Mouse (Mus musculus) ES-E14 (cell line): ENCODE measurements at regions not wholly inside any gene's neighbourhood (a gene's known extent, or its start where the extent isn't known, plus 50 kb on each side); places are given as distances from the start of the nearest gene placed in this dataset.

ENCODE experiments used
- DNase-seq: peaks from one replicate; pipeline ENCODE4 v3.0.0-alpha.2; 2013; ENCODE audit warnings: low read depth, low spot score
- H3K27ac ChIP-seq: 2 replicates; pipeline ENCODE4 v1.5.1; 2012; ENCODE audit warnings: low read depth, mild to moderate bottlenecking, low read length, moderate library complexity, mixed read lengths; ENCODE audit not compliant: poor library complexity, insufficient read depth, severe bottlenecking
- H3K36me3 ChIP-seq: 2 replicates; pipeline ENCODE4 v1.6.1; 2012; ENCODE audit warnings: mild to moderate bottlenecking, low read length, moderate library complexity, mixed read lengths; ENCODE audit not compliant: control insufficient read depth, poor library complexity, insufficient read depth, severe bottlenecking
- H3K4me1 ChIP-seq, 2 experiments: fragments of 150-350 bp in 1 of 2; sonication (generic) in 1 of 2; 2 replicates each; pipeline ENCODE4 v1.6.1; 2012; ENCODE audit warnings: low read length in 2 of 2, mild to moderate bottlenecking in 1 of 2, mixed read lengths in 1 of 2; ENCODE audit not compliant: control insufficient read depth in 2 of 2, insufficient read depth in 2 of 2, poor library complexity in 1 of 2
- H3K4me3 ChIP-seq, 2 experiments: fragments of 150-350 bp in 1 of 2; sonication (generic) in 1 of 2; 2 replicates each; pipeline ENCODE4 v1.5.1; 2012; ENCODE audit warnings: low read length in 2 of 2, low read depth in 1 of 2, mild to moderate bottlenecking in 1 of 2, mixed read lengths in 1 of 2; ENCODE audit not compliant: insufficient read depth in 1 of 2, poor library complexity in 1 of 2, severe bottlenecking in 1 of 2
- H3K9ac ChIP-seq: 2 replicates; pipeline ENCODE4 v1.6.1; 2012; ENCODE audit warnings: low read depth, mild to moderate bottlenecking, low read length, mixed read lengths; ENCODE audit not compliant: poor library complexity, insufficient read depth, severe bottlenecking
- H3K9me3 ChIP-seq: fragments of 150-350 bp; sonication (generic); 2 replicates; pipeline ENCODE4 v1.6.1; 2012; ENCODE audit warnings: low read depth, mild to moderate bottlenecking, low read length; ENCODE audit not compliant: control insufficient read depth, insufficient read depth
- CHD2 ChIP-seq: IDR thresholded peaks from 2 replicates; pipeline ENCODE4 v1.6.1; 2014; ENCODE audit warnings: mild to moderate bottlenecking, low read depth, low read length, inconsistent platforms
- HCFC1 ChIP-seq: IDR thresholded peaks from 2 replicates; pipeline ENCODE4 v1.6.1; 2012; ENCODE audit warnings: low read length, inconsistent platforms, borderline replicate concordance; ENCODE audit not compliant: insufficient read depth
- MAFK ChIP-seq: IDR thresholded peaks from 2 replicates; pipeline ENCODE4 v1.6.1; 2014; ENCODE audit warnings: mild to moderate bottlenecking, low read depth, low read length, inconsistent platforms; ENCODE audit not compliant: insufficient read depth
- ZC3H11A ChIP-seq: IDR thresholded peaks from 2 replicates; pipeline ENCODE4 v1.6.1; 2012; ENCODE audit warnings: low read depth, mild to moderate bottlenecking, inconsistent platforms, low read length, borderline replicate concordance
- ZNF384 ChIP-seq: IDR thresholded peaks from 2 replicates; pipeline ENCODE4 v1.6.1; 2012; ENCODE audit warnings: low read depth, low read length, inconsistent platforms
- in situ Hi-C, 2 experiments: fragments of 600-800 bp; cut with MboI; formaldehyde crosslinking; loops; one replicate each; pipeline ENCODE4 v1.15.1; 2025; ENCODE audit warnings: low sequenced_read_pairs in 2 of 2, inconsistent platforms in 1 of 2; ENCODE audit not compliant: unreplicated experiment in 2 of 2

GRCm38 (mm10) chr9:52448245-52448644 is 231.3 kb downstream of the AI593442 start:
- in situ Hi-C loops: no loop called here
- Histone ChIP-seq H3K4me3 (no peak overlapping the region), H3K27ac (no peak overlapping the region)

GRCm38 (mm10) chr9:52443228-52443627 is 236.4 kb downstream of the AI593442 start:
- TF ChIP-seq HCFC1: no peak
- Histone ChIP-seq H3K4me1 (no peaks in the 10 kb centered on the region), H3K9ac (no peak overlapping the region), H3K4me3 (no peak overlapping the region), H3K27ac (no peak overlapping the region), H3K9me3 (no peaks in the 10 kb centered on the region), H3K36me3 (no peaks in the 10 kb centered on the region)
- in situ Hi-C loops: no loop called here
- no peak for DNase-seq

More at GRCm38 (mm10) chr9:52448245-52448644, 231.3 kb downstream of the AI593442 start:
- Histone ChIP-seq H3K9me3 (no peaks in the 10 kb centered on the region), H3K36me3 (no peaks in the 10 kb centered on the region), H3K9ac (no peak overlapping the region), H3K4me1 (no peaks in the 10 kb centered on the region)
- TF ChIP-seq CHD2: no peak
- no peak for TF ChIP-seq HCFC1
- no peak for DNase-seq

GRCm38 (mm10) chr9:52434215-52434614 is 245.4 kb downstream of the AI593442 start:
- H3K9me3 ChIP-seq: no peaks in the 10 kb centered on the region
- no peak overlapping the region for H3K9ac ChIP-seq
- H3K36me3 ChIP-seq: no peaks in the 10 kb centered on the region
- H3K27ac ChIP-seq: no peak overlapping the region
- no peak overlapping the region for H3K4me3 ChIP-seq
- in situ Hi-C loops: no loop called here
- no peaks in the 10 kb centered on the region for H3K4me1 ChIP-seq
- no peak for DNase-seq
- TF ChIP-seq CHD2 (no peak), HCFC1 (no peak), ZNF384 (no peak), ZC3H11A (no peak), MAFK (no peak)

- H3K36me3 ChIP-seq: no peaks in the 10 kb centered on the region
- no peaks in the 10 kb centered on the region for H3K9me3 ChIP-seq
- no peaks in the 10 kb centered on the region for H3K4me1 ChIP-seq
- H3K9ac ChIP-seq: no peak overlapping the region
- TF ChIP-seq ZC3H11A (no peak), MAFK (no peak), ZNF384 (no peak), HCFC1 (no peak), CHD2 (no peak)
- no peak overlapping the region for H3K27ac ChIP-seq
- in situ Hi-C loops: no loop called here
- no peak overlapping the region for H3K4me3 ChIP-seq
- no peak for DNase-seq
These were observed 254.2 kb downstream of the AI593442 start for GRCm38 (mm10) chr9:52425413-52425812.

- Histone ChIP-seq H3K27ac (no peak overlapping the region), H3K4me3 (no peak overlapping the region), H3K9me3 (no peaks in the 10 kb centered on the region), H3K9ac (no peak overlapping the region), H3K4me1 (no peaks in the 10 kb centered on the region), H3K36me3 (no peaks in the 10 kb centered on the region)
- DNase-seq: no peak
- TF ChIP-seq HCFC1 (no peak), ZNF384 (no peak), CHD2 (no peak), ZC3H11A (no peak), MAFK (no peak)
- in situ Hi-C loops: no loop called here
These were observed 254.2 kb upstream of the Zc3h12c start for GRCm38 (mm10) chr9:52422622-52423021.

GRCm38 (mm10) chr9:52415706-52416105 is 247.3 kb upstream of the Zc3h12c start:
- DNase-seq: no peak
- Histone ChIP-seq H3K9ac (no peak overlapping the region), H3K27ac (no peak overlapping the region), H3K36me3 (no peaks in the 10 kb centered on the region), H3K4me3 (no peak overlapping the region), H3K4me1 (no peaks in the 10 kb centered on the region), H3K9me3 (no peaks in the 10 kb centered on the region)
- TF ChIP-seq ZNF384: no peak
- TF ChIP-seq ZC3H11A: no peak
- no peak for TF ChIP-seq MAFK
- no peak for TF ChIP-seq CHD2
- no peak for TF ChIP-seq HCFC1
- in situ Hi-C loops: no loop called here
